Mouse (Mus musculus): Measurements from ENCODE around the gene Kcnma1. TPM values are rescaled to one million over a fixed set of nuclear protein-coding genes. Genes with fewer than 3 reads are reported as not detected.

The Kcnma1 gene
- polyA plus RNA-seq, 1 experiment from 2014 or later, result 7.8 TPM

DNA sequence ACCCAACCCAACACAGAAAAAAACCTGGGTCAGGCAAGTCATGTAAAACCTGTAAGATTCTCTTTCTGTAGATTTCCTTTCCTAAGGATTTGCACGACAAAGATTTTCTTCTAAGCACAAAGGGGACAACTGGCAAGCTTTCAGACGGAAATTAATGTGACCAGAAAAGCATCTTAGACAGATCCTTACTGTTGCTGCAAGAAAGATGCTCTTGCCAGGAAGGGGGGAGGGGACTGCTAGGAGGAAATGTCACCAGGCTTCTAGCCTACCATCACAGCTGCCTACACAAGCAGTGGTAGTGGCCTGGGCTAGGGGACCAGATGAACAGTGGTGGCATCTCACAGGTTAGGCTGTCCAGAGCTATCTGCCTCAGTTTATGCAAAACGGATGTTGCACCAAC, 308.6 kb downstream of the Kcnma1 start:
- Histone ChIP-seq H3K9me3 (ENCODE audit: control insufficient read depth, low read length) (no peaks in the 10 kb centered on the region), H3K27me3 (replicated peaks; ENCODE audit: control insufficient read depth, insufficient read depth, low read length) (no peaks in the 10 kb centered on the region), H3K36me3 (ENCODE audit: control insufficient read depth, insufficient read depth, low read length) (no peaks in the 10 kb centered on the region), H3K27ac (replicated peaks; ENCODE audit: low read depth, low read length) (no peak overlapping the region), H3K4me1 (ENCODE audit: control insufficient read depth, insufficient read depth, low read length) (no peaks in the 10 kb centered on the region), H3K4me2 (ENCODE audit: low read depth, low read length) (no peak overlapping the region), H3K9ac (ENCODE audit: low read depth, low read length) (no peak overlapping the region), H3K4me3 (ENCODE audit: low read depth, low read length) (no peak overlapping the region)
- ATAC-seq (ENCODE audit: low read depth), result no peak
- DNase-seq (ENCODE audit: low spot score), result peak; percentile 37
- 64% methylated on average over 3 of the region's 3 CpGs for WGBS

DNA sequence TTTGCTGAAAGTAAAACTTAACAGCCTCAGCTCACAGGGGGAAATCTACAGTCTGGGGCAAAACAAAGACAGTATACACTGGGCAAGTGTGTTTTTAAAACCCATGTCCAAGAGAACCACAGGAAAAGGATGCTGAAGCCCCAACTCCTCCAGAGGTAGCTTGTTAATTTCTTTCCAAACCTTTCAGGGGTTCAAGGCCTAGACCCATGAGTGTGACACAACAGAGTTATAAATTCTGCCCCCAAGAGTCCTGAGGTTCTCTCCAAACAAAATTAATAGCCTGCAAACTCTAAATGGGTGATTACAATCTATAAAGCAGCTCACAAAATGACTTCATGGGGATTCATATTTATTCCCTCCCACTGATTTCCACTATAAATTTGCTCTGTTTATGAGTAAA, 310.0 kb downstream of the Kcnma1 start:
- Histone ChIP-seq H3K27ac (replicated peaks; ENCODE audit: low read depth, low read length) (no peak overlapping the region), H3K9ac (ENCODE audit: low read depth, low read length) (no peak overlapping the region), H3K27me3 (replicated peaks; ENCODE audit: control insufficient read depth, insufficient read depth, low read length) (no peaks in the 10 kb centered on the region), H3K4me3 (ENCODE audit: low read depth, low read length) (no peak overlapping the region), H3K4me1 (ENCODE audit: control insufficient read depth, insufficient read depth, low read length) (no peaks in the 10 kb centered on the region), H3K36me3 (ENCODE audit: control insufficient read depth, insufficient read depth, low read length) (no peaks in the 10 kb centered on the region), H3K4me2 (ENCODE audit: low read depth, low read length) (no peak overlapping the region), H3K9me3 (ENCODE audit: control insufficient read depth, low read length) (no peaks in the 10 kb centered on the region)
- ATAC-seq (ENCODE audit: low read depth) (no peak), DNase-seq (ENCODE audit: low spot score) (no peak)

DNA sequence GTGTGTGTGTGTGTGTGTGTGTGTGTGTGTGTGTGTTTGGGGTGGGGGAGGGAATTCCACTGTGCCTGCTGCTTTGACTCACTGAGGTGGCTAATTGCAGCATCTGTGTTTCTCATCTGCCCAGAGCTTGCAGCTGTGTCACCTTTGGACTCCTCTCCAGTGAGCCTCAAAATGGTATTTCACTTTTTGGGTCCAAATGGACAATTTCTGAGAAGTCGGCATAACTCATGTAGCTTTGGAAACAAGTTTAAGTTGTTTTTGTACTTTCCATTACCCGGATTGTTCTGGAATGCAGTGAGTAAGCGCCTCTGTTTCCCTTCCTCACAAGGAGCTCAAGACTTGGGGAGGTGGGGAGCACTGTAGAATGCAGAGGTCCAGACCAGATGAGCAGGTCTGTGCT, 317.9 kb downstream of the Kcnma1 start:
- 60% methylated on average over 3 of the region's 3 CpGs for WGBS
- no peaks in the 10 kb centered on the region for H3K27me3 ChIP-seq (replicated peaks; ENCODE audit: control insufficient read depth, insufficient read depth, low read length)
- DNase-seq (ENCODE audit: low spot score) (no peak), ATAC-seq (ENCODE audit: low read depth) (no peak)
- no peaks in the 10 kb centered on the region for H3K4me1 ChIP-seq (ENCODE audit: control insufficient read depth, insufficient read depth, low read length)
- H3K9me3 ChIP-seq (ENCODE audit: control insufficient read depth, low read length), result no peaks in the 10 kb centered on the region
- no peak overlapping the region for H3K27ac ChIP-seq (replicated peaks; ENCODE audit: low read depth, low read length)
- H3K4me3 ChIP-seq (ENCODE audit: low read depth, low read length), result no peak overlapping the region
- no peak overlapping the region for H3K9ac ChIP-seq (ENCODE audit: low read depth, low read length)
- H3K4me2 ChIP-seq (ENCODE audit: low read depth, low read length), result no peak overlapping the region
- no peaks in the 10 kb centered on the region for H3K36me3 ChIP-seq (ENCODE audit: control insufficient read depth, insufficient read depth, low read length)

DNA sequence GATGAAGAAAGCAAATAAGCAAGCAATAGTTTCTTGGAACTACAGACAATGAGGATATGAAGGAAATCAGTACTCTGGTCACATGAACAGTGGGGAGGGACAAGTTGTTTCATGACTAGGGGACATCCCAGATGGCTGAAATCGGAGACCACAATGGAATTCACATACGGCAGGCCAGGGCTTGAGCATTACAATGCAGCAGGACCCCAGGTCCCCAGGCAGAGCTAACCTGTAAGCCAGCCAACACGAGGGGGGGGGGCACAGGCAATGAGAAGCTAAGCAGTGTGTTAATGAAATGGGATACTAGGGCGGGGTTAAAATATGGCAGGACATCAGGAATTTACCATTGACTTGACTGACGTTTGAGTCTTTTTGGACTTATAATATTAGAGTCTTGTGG, 324.6 kb downstream of the Kcnma1 start:
- 33% methylated on average over 5 of the region's 5 CpGs for WGBS
- Histone ChIP-seq H3K27me3 (replicated peaks; ENCODE audit: control insufficient read depth, insufficient read depth, low read length) (no peaks in the 10 kb centered on the region), H3K9me3 (ENCODE audit: control insufficient read depth, low read length) (no peaks in the 10 kb centered on the region), H3K27ac (replicated peaks; ENCODE audit: low read depth, low read length) (no peak overlapping the region), H3K36me3 (ENCODE audit: control insufficient read depth, insufficient read depth, low read length) (no peaks in the 10 kb centered on the region), H3K4me1 (ENCODE audit: control insufficient read depth, insufficient read depth, low read length) (no peaks in the 10 kb centered on the region; the same call in 1 of the 2 replicates), H3K9ac (ENCODE audit: low read depth, low read length) (no peak overlapping the region), H3K4me3 (ENCODE audit: low read depth, low read length) (no peak overlapping the region), H3K4me2 (ENCODE audit: low read depth, low read length) (no peak overlapping the region)
- ATAC-seq (ENCODE audit: low read depth) (peak; percentile 92), DNase-seq (ENCODE audit: low spot score) (peak; percentile 84)

DNA sequence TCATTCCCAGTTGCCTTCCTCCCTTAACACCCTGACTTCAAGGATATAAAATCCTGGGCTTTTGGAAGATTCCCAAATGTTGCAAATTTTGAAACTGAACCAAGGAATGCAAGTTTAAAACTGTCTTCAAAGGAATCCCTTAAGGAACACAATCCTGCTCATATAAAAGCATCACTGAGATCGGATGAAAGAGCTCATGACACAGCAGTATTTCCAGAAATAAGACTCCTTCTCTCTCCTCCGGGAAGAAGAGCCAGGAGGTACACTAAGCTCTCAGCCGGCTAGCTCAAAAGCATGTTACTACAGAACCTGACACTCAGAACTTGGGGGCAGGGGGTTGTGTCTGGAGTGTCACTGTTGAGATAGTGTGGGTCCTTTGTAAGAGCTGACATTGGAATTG, 325.8 kb downstream of the Kcnma1 start:
- ATAC-seq (ENCODE audit: low read depth), result no peak
- Histone ChIP-seq H3K27me3 (replicated peaks; ENCODE audit: control insufficient read depth, insufficient read depth, low read length) (no peaks in the 10 kb centered on the region), H3K4me2 (ENCODE audit: low read depth, low read length) (no peak overlapping the region), H3K4me3 (ENCODE audit: low read depth, low read length) (no peak overlapping the region), H3K27ac (replicated peaks; ENCODE audit: low read depth, low read length) (no peak overlapping the region), H3K36me3 (ENCODE audit: control insufficient read depth, insufficient read depth, low read length) (no peaks in the 10 kb centered on the region), H3K9me3 (ENCODE audit: control insufficient read depth, low read length) (no peaks in the 10 kb centered on the region), H3K9ac (ENCODE audit: low read depth, low read length) (no peak overlapping the region), H3K4me1 (ENCODE audit: control insufficient read depth, insufficient read depth, low read length) (no peaks in the 10 kb centered on the region; the same call in 1 of the 2 replicates)
- WGBS, result 50% methylated on average over 3 of the region's 3 CpGs
- DNase-seq (ENCODE audit: low spot score), result peak; percentile 45

DNA sequence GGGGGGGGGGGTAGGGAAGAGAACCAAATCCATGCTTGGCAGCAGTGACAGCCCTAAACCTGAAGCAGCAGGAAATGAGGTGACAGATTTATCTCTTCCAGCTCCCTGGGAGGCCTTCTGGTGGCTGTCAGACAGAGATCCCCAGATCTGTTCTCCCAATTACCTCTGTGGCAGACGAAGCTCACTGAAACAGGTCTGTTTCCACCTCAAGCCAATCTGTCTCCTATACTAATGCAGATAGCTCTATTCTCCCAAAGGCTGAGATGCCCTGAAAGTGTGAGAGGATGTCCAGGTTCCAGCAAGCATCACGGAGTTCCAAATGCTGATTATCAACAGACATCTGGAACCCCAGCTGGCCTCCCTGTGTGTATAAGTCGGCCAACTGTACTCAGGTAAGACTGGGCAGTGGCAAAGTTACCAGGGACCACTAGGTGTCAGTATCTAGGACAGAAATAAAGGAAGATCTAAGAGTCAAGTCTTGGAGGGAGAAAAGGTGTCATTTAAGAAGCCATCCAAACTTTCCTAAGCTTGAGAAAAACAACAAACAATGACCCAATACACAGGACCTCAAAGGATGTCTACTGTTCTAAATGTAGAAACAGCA, 329.7 kb downstream of the Kcnma1 start:
- Histone ChIP-seq H3K36me3 (ENCODE audit: control insufficient read depth, insufficient read depth, low read length) (no peaks in the 10 kb centered on the region), H3K4me1 (ENCODE audit: control insufficient read depth, insufficient read depth, low read length) (no peaks in the 10 kb centered on the region; the same call in 1 of the 2 replicates), H3K27ac (replicated peaks; ENCODE audit: low read depth, low read length) (no peak overlapping the region), H3K4me3 (ENCODE audit: low read depth, low read length) (no peak overlapping the region), H3K4me2 (ENCODE audit: low read depth, low read length) (no peak overlapping the region), H3K9me3 (ENCODE audit: control insufficient read depth, low read length) (no peaks in the 10 kb centered on the region), H3K9ac (ENCODE audit: low read depth, low read length) (no peak overlapping the region), H3K27me3 (replicated peaks; ENCODE audit: control insufficient read depth, insufficient read depth, low read length) (no peaks in the 10 kb centered on the region)
- DNase-seq (ENCODE audit: low spot score) (no peak), ATAC-seq (ENCODE audit: low read depth) (no peak)
- 45% methylated on average over 3 of the region's 3 CpGs for WGBS

DNA sequence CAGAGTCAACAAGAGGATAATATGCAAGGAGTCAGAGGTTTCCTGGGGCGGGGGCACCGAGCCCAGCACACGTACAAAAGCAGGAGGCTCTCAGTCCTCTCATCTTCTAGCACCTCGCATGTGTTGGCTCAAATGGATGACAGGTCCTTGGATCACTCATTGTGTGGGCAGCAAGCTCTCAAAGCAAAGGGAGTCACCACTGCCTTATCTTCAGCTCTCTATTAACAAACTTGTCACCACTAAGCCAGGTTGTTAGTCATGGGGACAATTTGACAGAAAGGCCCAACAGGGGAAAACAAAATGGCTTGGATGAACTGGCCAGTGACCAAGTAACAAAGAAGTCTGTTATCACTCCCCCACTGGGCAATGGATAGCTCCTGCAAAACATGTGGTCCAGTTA, 331.5 kb downstream of the Kcnma1 start:
- Histone ChIP-seq H3K4me2 (ENCODE audit: low read depth, low read length) (no peak overlapping the region), H3K9me3 (ENCODE audit: control insufficient read depth, low read length) (no peaks in the 10 kb centered on the region), H3K4me3 (ENCODE audit: low read depth, low read length) (no peak overlapping the region), H3K36me3 (ENCODE audit: control insufficient read depth, insufficient read depth, low read length) (no peaks in the 10 kb centered on the region), H3K4me1 (ENCODE audit: control insufficient read depth, insufficient read depth, low read length) (no peaks in the 10 kb centered on the region), H3K9ac (ENCODE audit: low read depth, low read length) (no peak overlapping the region), H3K27ac (replicated peaks; ENCODE audit: low read depth, low read length) (no peak overlapping the region), H3K27me3 (replicated peaks; ENCODE audit: control insufficient read depth, insufficient read depth, low read length) (no peaks in the 10 kb centered on the region)
- ATAC-seq (ENCODE audit: low read depth) (no peak), DNase-seq (ENCODE audit: low spot score) (no peak)
- WGBS, result 75% methylated on average over 4 of the region's 4 CpGs

DNA sequence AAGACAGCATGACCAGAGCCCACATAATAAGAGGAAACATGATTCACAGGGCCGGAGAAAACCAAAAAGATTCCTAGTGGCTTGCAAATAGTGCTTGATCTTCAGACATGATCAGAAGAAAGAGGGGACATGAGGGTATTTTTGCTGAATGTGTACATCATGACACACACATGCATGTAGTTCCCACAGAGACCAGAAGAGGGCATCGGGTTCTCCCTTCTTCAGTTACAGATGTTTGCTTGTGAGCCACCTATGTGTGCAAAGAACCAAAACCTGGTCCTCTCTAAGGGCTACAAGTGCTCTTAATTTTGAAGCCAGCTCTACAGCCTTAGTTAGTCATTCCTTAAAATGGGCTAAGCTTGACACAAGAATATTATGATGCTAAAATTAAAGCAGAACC, 334.9 kb downstream of the Kcnma1 start:
- no peak for ATAC-seq (ENCODE audit: low read depth)

DNA sequence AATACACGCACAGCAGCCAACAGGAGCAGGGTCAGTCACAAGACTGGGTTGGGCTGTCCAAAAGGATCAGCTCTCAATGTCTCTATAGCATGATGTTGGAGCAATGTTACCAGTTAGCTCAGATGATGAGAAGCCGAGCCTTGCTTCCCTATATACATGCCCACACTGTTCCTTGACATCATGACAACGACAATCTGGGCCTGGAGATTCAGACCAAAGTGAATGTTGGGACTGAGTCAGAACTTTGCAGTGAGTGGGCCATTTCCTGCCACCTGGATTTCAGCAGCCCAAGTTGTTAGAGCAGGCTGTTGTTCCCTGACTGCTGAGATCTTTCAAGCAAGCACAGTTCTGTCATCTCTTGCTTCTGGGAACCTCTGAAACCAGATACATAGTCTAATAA, 347.9 kb downstream of the Kcnma1 start:
- Histone ChIP-seq H3K27ac (replicated peaks; ENCODE audit: low read depth, low read length) (no peak overlapping the region), H3K36me3 (ENCODE audit: control insufficient read depth, insufficient read depth, low read length) (no peaks in the 10 kb centered on the region), H3K4me3 (ENCODE audit: low read depth, low read length) (no peak overlapping the region), H3K9ac (ENCODE audit: low read depth, low read length) (no peak overlapping the region), H3K4me1 (ENCODE audit: control insufficient read depth, insufficient read depth, low read length) (no peaks in the 10 kb centered on the region), H3K4me2 (ENCODE audit: low read depth, low read length) (no peak overlapping the region), H3K9me3 (ENCODE audit: control insufficient read depth, low read length) (peaks cover 6% of the 10 kb centered on the region; the same call in 1 of the 2 replicates), H3K27me3 (replicated peaks; ENCODE audit: control insufficient read depth, insufficient read depth, low read length) (no peaks in the 10 kb centered on the region)
- no peak for ATAC-seq (ENCODE audit: low read depth)
- WGBS, result 90% methylated on average over 3 of the region's 3 CpGs
- no peak for DNase-seq (ENCODE audit: low spot score)

More for the DNA sequence above, 334.9 kb downstream of the Kcnma1 start:
- Histone ChIP-seq H3K4me1 (ENCODE audit: control insufficient read depth, insufficient read depth, low read length) (no peaks in the 10 kb centered on the region), H3K4me2 (ENCODE audit: low read depth, low read length) (no peak overlapping the region), H3K36me3 (ENCODE audit: control insufficient read depth, insufficient read depth, low read length) (no peaks in the 10 kb centered on the region), H3K9me3 (ENCODE audit: control insufficient read depth, low read length) (no peaks in the 10 kb centered on the region), H3K27me3 (replicated peaks; ENCODE audit: control insufficient read depth, insufficient read depth, low read length) (no peaks in the 10 kb centered on the region), H3K9ac (ENCODE audit: low read depth, low read length) (no peak overlapping the region), H3K4me3 (ENCODE audit: low read depth, low read length) (no peak overlapping the region), H3K27ac (replicated peaks; ENCODE audit: low read depth, low read length) (no peak overlapping the region)
- DNase-seq (ENCODE audit: low spot score), result no peak
- 70% methylated on average over 2 of the region's 2 CpGs for WGBS
